Mouse (Mus musculus) layer of hippocampus, adult 2 months (tissue): Measurements from ENCODE around the gene Mzf1. TPM values are rescaled to one million over a fixed set of nuclear protein-coding genes. Genes with fewer than 3 reads are reported as not detected.
A peak's percentile ranks its signal among the peaks of the same experiment; 100 is the strongest.

Experiments
- DNase-seq, 2 experiments: peaks; one replicate each; pipeline ENCODE4 v3.0.0; 2022; ENCODE audit warnings: low spot score in 2 of 2
- H3K27ac ChIP-seq: fragments of 200-600 bp; 2 replicates; pipeline ENCODE4 v1.8.1; 2022
- H3K4me3 ChIP-seq: fragments of 200-600 bp; 2 replicates; pipeline ENCODE4 v1.8.1; 2022; ENCODE audit warnings: mild to moderate bottlenecking
- CTCF ChIP-seq: fragments of 200-600 bp; conservative IDR thresholded peaks from 2 replicates; pipeline ENCODE4 v1.8.1; 2022; ENCODE audit warnings: antibody characterized with exemption, mild to moderate bottlenecking, moderate library complexity
- total RNA-seq, 2 experiments: library from RNA; stranded (reverse); gene quantifications; 2 replicates each; pipeline ENCODE4 v1.2.3; 2021

The Mzf1 gene
- total RNA-seq, 2 experiments from 2014 or later, result 15.7 to 17.8 TPM

DNA sequence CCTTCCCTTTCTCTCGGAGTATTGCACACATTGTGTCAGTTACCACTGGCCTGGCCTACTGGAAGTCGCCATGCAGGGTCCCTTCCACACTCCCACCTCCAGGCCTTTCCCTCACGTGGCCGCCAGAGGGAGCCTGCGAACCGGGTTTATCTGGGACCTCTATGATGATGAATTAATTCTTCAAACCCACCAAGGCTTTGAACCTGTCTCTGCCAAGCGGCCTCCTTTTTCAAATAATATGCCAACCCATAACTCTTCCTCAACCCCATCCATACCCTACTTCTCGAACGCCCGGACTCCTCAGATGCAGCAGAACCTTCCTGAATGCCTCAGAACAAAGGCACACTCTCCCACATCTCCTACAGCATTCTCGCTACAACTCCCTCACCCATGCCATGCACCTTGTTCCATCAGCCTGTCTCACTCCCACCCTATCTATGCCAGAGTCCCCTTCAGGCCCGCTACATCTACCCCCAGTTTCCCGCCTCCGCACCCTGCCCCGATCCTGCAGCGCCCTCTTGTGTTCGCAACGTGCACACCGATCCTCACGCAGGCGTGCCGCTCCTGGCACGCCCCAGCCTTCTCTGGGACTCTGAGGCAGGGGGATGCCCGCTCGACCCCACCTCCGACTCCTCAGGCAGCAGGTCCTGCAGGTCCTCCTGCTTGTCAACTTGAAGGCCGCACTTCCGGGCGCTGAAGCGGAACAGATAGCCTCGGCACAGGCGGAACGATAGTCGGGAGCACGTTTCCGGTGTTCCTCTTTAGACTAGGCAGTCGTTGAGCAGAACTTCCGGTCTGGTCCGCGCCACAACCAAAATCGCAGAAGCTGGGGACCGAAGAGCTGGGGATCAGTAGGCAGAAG, 45.2 kb downstream of the Mzf1 start:
- Histone ChIP-seq H3K27ac (peak overlapping the region; percentile 99), H3K4me3 (peak overlapping the region; percentile 94)

DNA sequence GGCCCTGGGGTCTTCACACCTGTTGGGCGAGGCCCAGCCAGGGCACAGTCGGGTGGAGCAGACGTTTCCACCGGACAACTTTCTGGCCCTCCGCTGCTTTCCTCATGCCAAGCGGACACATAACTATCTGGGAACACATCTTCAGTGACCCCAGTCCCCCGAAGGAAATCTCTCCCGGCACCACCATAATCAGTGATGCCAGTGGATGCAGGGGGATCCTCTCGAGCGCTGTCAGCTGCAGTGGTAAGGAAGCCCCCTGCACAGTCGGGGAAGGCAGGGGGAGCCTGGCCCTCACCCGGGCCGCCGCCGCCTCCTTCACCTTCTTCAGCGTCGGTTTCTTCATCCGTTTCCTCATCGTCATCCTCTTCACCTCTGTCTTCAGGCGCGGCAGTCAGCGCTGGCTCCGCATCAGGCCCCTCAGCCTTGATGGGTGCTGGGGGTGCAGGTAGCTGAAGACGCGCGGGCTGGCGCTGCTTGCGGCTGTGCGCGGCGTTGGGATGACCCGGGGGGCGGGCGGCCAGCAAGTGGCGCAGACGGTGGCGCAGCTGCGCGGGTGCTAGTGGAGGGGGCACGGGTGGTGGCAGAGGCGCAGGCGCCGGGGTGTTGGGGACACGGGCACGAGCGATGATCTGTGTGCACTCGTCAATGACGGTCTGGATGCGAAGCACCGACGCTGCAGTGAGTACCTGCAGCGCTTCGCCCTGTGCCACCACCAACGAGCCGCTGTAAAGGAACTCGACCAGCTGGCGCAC, 47.0 kb downstream of the Mzf1 start:
- peak in 1 of 2 experiments; percentile 45 for DNase-seq
- TF ChIP-seq CTCF, result no peak
- H3K4me3 ChIP-seq, result peak overlapping the region; percentile 9; the same call in 1 of the 2 replicates
- no peak overlapping the region for H3K27ac ChIP-seq

More for the DNA sequence above, 45.2 kb downstream of the Mzf1 start:
- TF ChIP-seq CTCF, result peak; percentile 72
- peak; percentile 89 to 92 for DNase-seq

DNA sequence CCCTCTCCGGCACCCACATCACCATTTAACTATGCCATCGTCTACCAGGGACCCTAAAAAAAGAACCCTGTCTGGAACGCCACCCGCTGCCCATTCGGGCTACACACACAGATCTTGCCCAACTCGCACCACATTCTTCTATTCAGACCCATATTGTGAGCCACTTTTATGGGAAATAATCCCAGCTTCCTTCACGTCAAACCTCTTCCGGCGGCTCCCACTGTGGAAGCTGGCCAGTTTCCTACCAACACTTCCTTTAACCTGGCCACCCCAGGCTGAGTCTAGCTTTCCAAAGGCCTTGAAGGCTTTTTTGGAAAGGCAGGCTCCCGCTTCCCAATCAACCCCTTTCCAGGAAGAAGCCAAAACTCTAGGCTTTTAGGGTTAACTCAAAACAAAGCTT, 48.0 kb downstream of the Mzf1 start:
- TF ChIP-seq CTCF, result no peak
- no peak for DNase-seq
- H3K27ac ChIP-seq, result no peak overlapping the region
- H3K4me3 ChIP-seq, result no peak overlapping the region

DNA sequence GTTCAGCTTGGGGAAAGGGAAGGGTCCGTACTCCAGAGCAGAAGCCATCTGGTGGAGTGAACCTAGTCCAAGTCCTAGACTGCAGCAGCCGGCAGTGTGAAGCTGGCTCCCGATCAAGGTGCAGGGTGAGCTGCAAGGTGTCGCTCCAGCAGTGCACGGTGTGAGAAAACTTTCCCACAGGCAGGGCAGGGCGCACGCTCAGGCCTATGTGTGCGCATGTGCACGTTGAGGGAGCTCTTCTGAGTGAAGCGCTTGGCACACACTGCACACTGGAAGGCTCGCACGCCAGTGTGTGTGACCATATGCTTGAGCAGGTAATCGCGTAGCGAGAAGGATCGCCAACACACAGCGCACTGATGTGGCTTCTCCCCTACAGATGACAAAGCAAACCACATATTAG, 48.6 kb downstream of the Mzf1 start:
- DNase-seq, result no peak
- TF ChIP-seq CTCF, result no peak
- no peak overlapping the region for H3K27ac ChIP-seq
- H3K4me3 ChIP-seq, result no peak overlapping the region

DNA sequence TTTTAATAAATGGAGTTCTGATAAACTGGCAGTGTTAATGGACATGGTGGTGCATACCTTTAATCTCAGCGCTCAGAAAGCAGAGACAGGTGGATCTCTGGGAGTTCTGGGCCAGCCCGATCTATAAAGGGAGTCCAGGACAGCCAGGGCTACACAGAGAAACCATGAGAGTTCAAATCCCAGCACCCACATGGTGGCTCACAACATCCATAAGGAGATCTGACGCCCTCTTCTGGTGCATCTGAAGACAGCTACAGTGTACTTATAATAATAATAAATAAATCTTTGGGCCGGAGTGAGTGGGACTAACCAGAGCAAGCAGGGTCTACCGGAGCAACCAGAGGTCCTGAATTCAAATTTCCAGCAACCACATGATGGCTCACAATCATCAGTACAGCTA, 51.2 kb downstream of the Mzf1 start:
- peak; percentile 18; the same call in 1 of the 2 replicates for TF ChIP-seq CTCF
- H3K27ac ChIP-seq, result no peak overlapping the region
- no peak overlapping the region for H3K4me3 ChIP-seq
- DNase-seq, result no peak

DNA sequence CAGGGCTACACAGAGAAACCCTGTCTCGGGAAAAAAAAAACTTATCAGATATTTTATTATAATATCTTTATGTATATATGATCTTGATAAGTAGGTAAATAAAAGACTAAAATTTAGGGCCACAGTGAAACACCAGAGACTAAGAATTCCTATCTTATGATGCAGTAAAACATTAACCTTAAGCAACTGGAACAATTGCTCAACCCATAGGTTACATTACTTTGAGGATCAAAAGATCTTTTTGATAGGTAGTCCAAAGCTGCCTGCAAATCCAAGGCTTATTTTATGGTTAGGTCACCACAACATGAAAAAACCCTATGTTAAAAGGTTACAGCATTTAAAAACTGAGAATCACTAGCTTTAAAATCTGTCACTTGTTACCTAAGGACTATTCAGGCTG, 53.0 kb downstream of the Mzf1 start:
- no peak for TF ChIP-seq CTCF
- Histone ChIP-seq H3K27ac (no peak overlapping the region), H3K4me3 (no peak overlapping the region)
- DNase-seq, result no peak

DNA sequence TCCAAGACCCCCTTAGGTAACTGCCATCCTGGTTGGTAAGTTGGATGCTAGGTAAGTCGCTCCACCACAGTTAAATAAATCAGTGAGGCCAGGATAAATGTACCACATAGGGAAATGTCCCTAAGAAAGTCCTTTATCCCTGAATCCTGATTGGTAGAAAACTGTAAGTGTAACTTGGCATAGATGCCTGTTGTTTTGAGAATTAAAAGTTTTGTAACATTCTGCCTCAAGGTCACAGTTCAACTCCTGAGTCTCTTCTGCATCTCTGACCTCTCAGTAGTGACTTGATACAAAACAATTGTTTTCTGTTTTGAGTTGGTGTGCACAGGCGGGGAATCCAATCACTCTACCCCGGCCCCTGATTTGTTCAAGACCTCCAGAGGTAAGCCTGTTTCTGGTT, 55.7 kb downstream of the Mzf1 start, which contains the start of gene Trim28:
Trim28 (plus strand) TSS at position 264 of the 400 bp plus-strand sequence.
- Histone ChIP-seq H3K27ac (no peak within 1 kb of the TSS), H3K4me3 (no peak within 1 kb of the TSS)
- DNase-seq, result no peak
- TF ChIP-seq CTCF, result no peak

DNA sequence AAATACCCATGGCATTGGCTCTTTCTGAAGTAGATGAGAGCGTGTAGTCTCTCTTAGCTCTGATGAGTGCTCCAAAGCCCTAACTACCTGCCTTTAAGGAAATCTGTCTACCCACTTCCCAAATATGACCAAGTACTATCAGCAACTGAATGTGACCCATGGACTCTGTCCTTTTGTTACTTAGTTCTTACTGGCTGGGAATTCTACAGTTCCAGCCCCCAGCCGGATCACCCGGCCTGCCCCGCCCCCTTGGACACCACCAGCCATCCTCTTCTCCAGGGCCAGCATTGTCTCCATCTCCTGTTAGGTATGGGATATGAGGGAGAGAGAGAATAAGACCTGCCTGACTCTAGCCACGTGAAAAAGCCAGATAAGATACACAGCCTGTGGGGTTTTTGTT, 56.5 kb downstream of the Mzf1 start, which contains the start of gene Slc27a5:
Slc27a5 (minus strand) TSS at position 140 of the 400 bp plus-strand sequence.
- TF ChIP-seq CTCF, result no peak
- no peak for DNase-seq
- no peak within 1 kb of the TSS for H3K4me3 ChIP-seq
- no peak within 1 kb of the TSS for H3K27ac ChIP-seq

DNA sequence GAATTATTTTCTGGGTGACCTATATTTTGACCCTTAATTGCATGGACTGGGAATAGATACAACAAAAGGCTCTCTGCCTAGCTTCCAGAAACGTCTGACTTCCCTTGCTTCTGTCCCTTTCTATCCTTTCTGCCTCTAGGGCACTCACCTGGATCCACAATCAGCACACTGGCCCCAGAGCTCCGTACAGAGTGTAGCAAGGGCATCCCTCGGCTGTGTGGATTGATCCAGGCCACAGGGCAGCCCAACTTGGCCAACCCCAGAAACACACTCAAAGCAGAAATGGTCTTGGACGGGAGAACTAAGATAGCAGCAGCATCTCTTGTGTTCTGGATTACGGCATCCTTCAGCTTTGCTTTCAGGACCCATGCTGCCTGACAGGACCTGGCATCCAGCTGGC, 57.3 kb downstream of the Mzf1 start:
- no peak overlapping the region for H3K4me3 ChIP-seq
- no peak overlapping the region for H3K27ac ChIP-seq
- DNase-seq, result no peak
- TF ChIP-seq CTCF, result no peak

DNA sequence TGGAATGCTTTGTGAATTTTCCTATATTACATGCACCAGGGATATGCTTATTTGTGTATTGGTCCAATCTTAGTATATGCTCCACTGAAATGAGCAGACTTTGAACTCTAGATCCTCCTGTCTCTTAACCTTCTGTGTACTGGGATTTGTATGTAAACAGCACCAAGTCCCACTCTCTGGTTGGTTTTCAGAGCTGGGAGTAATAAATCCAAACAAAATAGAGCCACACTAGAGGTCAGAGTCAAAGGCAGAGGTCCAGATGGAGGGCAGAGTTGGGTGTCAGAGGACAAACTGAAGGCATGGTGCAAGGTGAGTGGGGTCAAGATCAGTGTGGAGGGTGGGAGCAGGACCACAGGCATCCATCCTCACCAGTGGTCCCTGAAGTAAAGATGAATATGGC, 58.7 kb downstream of the Mzf1 start:
- DNase-seq, result no peak
- H3K4me3 ChIP-seq, result no peak overlapping the region
- TF ChIP-seq CTCF, result no peak
- H3K27ac ChIP-seq, result no peak overlapping the region

DNA sequence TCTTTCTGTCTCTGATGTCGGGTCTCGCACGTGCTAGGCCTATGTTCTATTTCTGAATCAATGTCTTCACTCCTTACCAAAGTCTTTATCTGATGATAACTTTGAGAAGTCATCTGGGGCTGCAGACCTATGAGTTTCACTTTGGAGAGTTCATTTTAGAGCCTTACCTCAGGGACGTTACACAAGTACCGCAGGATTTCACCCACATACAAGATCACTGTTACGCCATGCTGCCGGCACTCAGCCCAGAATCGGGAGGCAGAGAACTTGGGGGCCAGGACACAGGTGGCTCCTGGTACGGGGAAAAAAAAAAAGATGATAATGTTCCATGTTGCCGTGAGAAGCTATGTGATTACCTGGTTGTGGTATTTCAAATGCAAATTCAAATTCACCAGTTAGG, 61.4 kb downstream of the Mzf1 start:
- TF ChIP-seq CTCF, result no peak
- Histone ChIP-seq H3K4me3 (no peak overlapping the region), H3K27ac (no peak overlapping the region)
- no peak for DNase-seq

Other genes starting within 250 kb of the Mzf1 start
- 10 to 100 TPM; 23.2 to 23.6 TPM for gene Zfp329, start 235.9 kb downstream of the Mzf1 start, total RNA-seq
- gene Zfp110, start 220.0 kb downstream of the Mzf1 start, total RNA-seq, result 10 to 100 TPM; 14.5 to 15.8 TPM
- 1 to 10 TPM; 6.7 to 6.8 TPM for gene Zfp128, start 173.6 kb downstream of the Mzf1 start, total RNA-seq
- 10 to 100 TPM; 13.9 to 17.7 TPM for gene Zscan22, start 156.9 kb downstream of the Mzf1 start, total RNA-seq
- gene Rps5, start 132.5 kb downstream of the Mzf1 start, total RNA-seq, result 100 to 1,000 TPM; 401 to 427 TPM
- gene Rnf225, start 127.3 kb downstream of the Mzf1 start, total RNA-seq, result 1 to 10 TPM in 1 of 2 experiments, under 1 TPM in 1; 0.64 to 1.2 TPM
- 10 to 100 TPM; 11.0 to 11.4 TPM for gene Zfp324, start 88.9 kb downstream of the Mzf1 start, total RNA-seq
- gene Zfp446, start 76.9 kb downstream of the Mzf1 start, total RNA-seq, result 10 to 100 TPM in 1 of 2 experiments, 1 to 10 TPM in 1; 8.7 to 11.5 TPM
- under 1 TPM; 0.15 to 0.22 TPM for gene Slc27a5, start 56.6 kb downstream of the Mzf1 start, total RNA-seq
- gene Trim28, start 55.6 kb downstream of the Mzf1 start, total RNA-seq, result 100 to 1,000 TPM; 238 to 253 TPM
- gene Zbtb45, start 44.7 kb downstream of the Mzf1 start, total RNA-seq, result 10 to 100 TPM; 32.9 to 34.8 TPM
- gene Chmp2a, start 20.0 kb downstream of the Mzf1 start, total RNA-seq, result 100 to 1,000 TPM; 133 to 141 TPM
- 100 to 1,000 TPM; 190 to 199 TPM for gene Ube2m, start 16.5 kb downstream of the Mzf1 start, total RNA-seq
- gene Vmn1r85, start 40.4 kb upstream of the Mzf1 start, total RNA-seq, result not detected
- gene Vmn1r86, start 65.2 kb upstream of the Mzf1 start, total RNA-seq, result not detected
- gene Vmn1r87, start 85.4 kb upstream of the Mzf1 start, total RNA-seq, result not detected
- under 1 TPM; 0.15 to 0.17 TPM for gene Vmn1r88, start 104.8 kb upstream of the Mzf1 start, total RNA-seq
- not detected for gene Vmn1r89, start 158.3 kb upstream of the Mzf1 start, total RNA-seq
- 1 to 10 TPM; 6.3 to 9.1 TPM for gene Lig1, start 222.5 kb upstream of the Mzf1 start, total RNA-seq
- 10 to 100 TPM; 16.4 to 16.7 TPM for gene Zswim9, start 224.0 kb upstream of the Mzf1 start, total RNA-seq